Mouse (Mus musculus) bone marrow macrophage, adult 2 months (primary cell): ENCODE measurements around the gene Stk19. TPM values are rescaled to one million over a fixed set of nuclear protein-coding genes. Genes with fewer than 3 reads are reported as not detected.
A peak's percentile ranks its signal among the peaks of the same experiment; 100 is the strongest.

Experiments used
- H3K27ac ChIP-seq: 2 replicates; pipeline ENCODE4 v1.5.1; 2012; ENCODE audit warnings: low read depth, low read length; ENCODE audit not compliant: insufficient read depth
- H3K4me1 ChIP-seq: 2 replicates; pipeline ENCODE4 v1.6.1; 2012; ENCODE audit warnings: low read length; ENCODE audit not compliant: control insufficient read depth, insufficient read depth
- H3K4me3 ChIP-seq: 2 replicates; pipeline ENCODE4 v1.5.1; 2012; ENCODE audit warnings: mild to moderate bottlenecking, low read length, moderate library complexity; ENCODE audit not compliant: insufficient read depth
- CTCF ChIP-seq: IDR thresholded peaks from 2 replicates; pipeline ENCODE4 v1.5.1; 2012; ENCODE audit warnings: low read depth, mild to moderate bottlenecking, low read length, moderate library complexity
- POLR2A ChIP-seq: IDR thresholded peaks from 2 replicates; pipeline ENCODE4 v1.6.1; 2012; ENCODE audit warnings: mild to moderate bottlenecking, low read depth, low read length, borderline replicate concordance
- polyA plus RNA-seq: library from polyadenylated mRNA; stranded (reverse); fragments of >200 nt; gene quantifications from 2 replicates; pipeline ENCODE4 v1.2.4, GENCODE M21; 2012; ENCODE audit not compliant: missing spikeins, insufficient read depth, insufficient read length

Stk19 gene
- polyA plus RNA-seq, 1 experiment: 33.8 TPM

GRCm38 (mm10) chr17:34861704-34862415 is 25.1 kb upstream of the Stk19 start:
- Histone ChIP-seq H3K27ac (no peak overlapping the region), H3K4me1 (peaks cover 21% of the 10 kb centered on the region), H3K4me3 (no peak overlapping the region)
- TF ChIP-seq POLR2A: no peak
- no peak for TF ChIP-seq CTCF

GRCm38 (mm10) chr17:34860514-34860913 is 23.8 kb upstream of the Stk19 start:
- H3K4me1 ChIP-seq: peaks cover 21% of the 10 kb centered on the region
- H3K27ac ChIP-seq: no peak overlapping the region
- TF ChIP-seq POLR2A: no peak
- no peak for TF ChIP-seq CTCF
- no peak overlapping the region for H3K4me3 ChIP-seq

GRCm38 (mm10) chr17:34858670-34859069 is 21.9 kb upstream of the Stk19 start:
- H3K27ac ChIP-seq: no peak overlapping the region
- TF ChIP-seq CTCF (no peak), POLR2A (no peak)

GRCm38 (mm10) chr17:34855825-34856224 is 19.1 kb upstream of the Stk19 start:
- peak; percentile 70 for TF ChIP-seq CTCF
- TF ChIP-seq POLR2A: no peak

More at GRCm38 (mm10) chr17:34858670-34859069, 21.9 kb upstream of the Stk19 start:
- no peak overlapping the region for H3K4me3 ChIP-seq
- peaks cover 21% of the 10 kb centered on the region for H3K4me1 ChIP-seq

GRCm38 (mm10) chr17:34854761-34855160 is 18.0 kb upstream of the Stk19 start:
- TF ChIP-seq POLR2A (no peak), CTCF (no peak)
- peaks cover 17% of the 10 kb centered on the region for H3K4me1 ChIP-seq

More at GRCm38 (mm10) chr17:34855825-34856224, 19.1 kb upstream of the Stk19 start:
- Histone ChIP-seq H3K4me3 (no peak overlapping the region), H3K4me1 (peaks cover 17% of the 10 kb centered on the region), H3K27ac (no peak overlapping the region)

GRCm38 (mm10) chr17:34853511-34853910 is 16.8 kb upstream of the Stk19 start:
- H3K4me1 ChIP-seq: peaks cover 18% of the 10 kb centered on the region
- TF ChIP-seq CTCF: no peak

More at GRCm38 (mm10) chr17:34854761-34855160, 18.0 kb upstream of the Stk19 start:
- H3K4me3 ChIP-seq: no peak overlapping the region
- H3K27ac ChIP-seq: no peak overlapping the region

GRCm38 (mm10) chr17:34850517-34851125 is 13.9 kb upstream of the Stk19 start:
- TF ChIP-seq CTCF (no peak), POLR2A (no peak)
- Histone ChIP-seq H3K27ac (0 out of 2 replicates have a peak overlapping the region, but pooled peaks have one; percentile 3), H3K4me3 (peak overlapping the region; percentile 87), H3K4me1 (peaks cover 9% of the 10 kb centered on the region)

More at GRCm38 (mm10) chr17:34853511-34853910, 16.8 kb upstream of the Stk19 start:
- no peak overlapping the region for H3K27ac ChIP-seq
- H3K4me3 ChIP-seq: no peak overlapping the region

- peaks cover 9% of the 10 kb centered on the region for H3K4me1 ChIP-seq
- H3K27ac ChIP-seq: 0 out of 2 replicates have a peak within 1 kb of the TSS, but pooled peaks have one; percentile 3
- peak within 1 kb of the TSS; percentile 87 for H3K4me3 ChIP-seq
- TF ChIP-seq POLR2A (no peak), CTCF (no peak)
These were observed 13.2 kb upstream of the Stk19 start, which contains the start of the genes Skiv2l and Nelfe for GRCm38 (mm10) chr17:34849722-34850516. Skiv2l (minus strand) TSS chr17:34850210. Nelfe (plus strand) TSS chr17:34850391.

GRCm38 (mm10) chr17:34847615-34848014 is 10.9 kb upstream of the Stk19 start:
- H3K4me1 ChIP-seq: peaks cover 9% of the 10 kb centered on the region
- H3K27ac ChIP-seq: no peak overlapping the region
- H3K4me3 ChIP-seq: no peak overlapping the region
- TF ChIP-seq POLR2A (no peak), CTCF (no peak)

- TF ChIP-seq POLR2A (no peak), CTCF (no peak)
These were observed 10.4 kb upstream of the Stk19 start for GRCm38 (mm10) chr17:34847192-34847591.

More at GRCm38 (mm10) chr17:34847192-34847591, 10.4 kb upstream of the Stk19 start:
- H3K4me3 ChIP-seq: no peak overlapping the region
- peaks cover 9% of the 10 kb centered on the region for H3K4me1 ChIP-seq
- no peak overlapping the region for H3K27ac ChIP-seq
